Mouse (Mus musculus) stomach, postnatal 0 days (tissue): ENCODE measurements around the gene Acot2. TPM values are rescaled to one million over a fixed set of nuclear protein-coding genes. Genes with fewer than 3 reads are reported as not detected.
"Not testable (repeated sequence)": the region's sequence is repeated elsewhere in the genome, so short reads cannot be mapped to it uniquely, and the experiment has no call there.

ENCODE experiments used
- ATAC-seq: fragments of 200-750 bp; cut with Nextera tagmentation; 2 replicates; pipeline ENCODE4 v1.8.0; 2017; ENCODE audit not compliant: low FRiP score, low TSS enrichment
- DNase-seq: peaks from one replicate; pipeline ENCODE4 v3.0.0-alpha.2; 2016; ENCODE audit warnings: low spot score
- H3K27ac ChIP-seq: fragments of 300-500 bp; sonication (generic); replicated peaks from 2 replicates; pipeline ENCODE4 v1.5.1; 2014; ENCODE audit warnings: mild to moderate bottlenecking, control low read depth
- H3K27me3 ChIP-seq: fragments of 300-500 bp; sonication (generic); 2 replicates; pipeline ENCODE4 v1.6.1; 2014; ENCODE audit warnings: low read length; ENCODE audit not compliant: control insufficient read depth, insufficient read depth
- H3K36me3 ChIP-seq: fragments of 300-500 bp; sonication (generic); 2 replicates; pipeline ENCODE4 v1.6.1; 2014; ENCODE audit warnings: low read length, mixed read lengths; ENCODE audit not compliant: control insufficient read depth, insufficient read depth
- H3K4me1 ChIP-seq: fragments of 300-500 bp; sonication (generic); replicated peaks from 2 replicates; pipeline ENCODE4 v1.6.1; 2014; ENCODE audit warnings: antibody characterized with exemption; ENCODE audit not compliant: control insufficient read depth, insufficient read depth
- H3K4me2 ChIP-seq: fragments of 300-500 bp; sonication (generic); replicated peaks from 2 replicates; pipeline ENCODE4 v1.6.1; 2014; ENCODE audit warnings: low read depth, mild to moderate bottlenecking, control low read depth, moderate library complexity
- H3K4me3 ChIP-seq: fragments of 300-500 bp; sonication (generic); 2 replicates; pipeline ENCODE4 v1.5.1; 2014; ENCODE audit warnings: low read depth, low read length, control low read depth
- H3K9ac ChIP-seq: fragments of 300-500 bp; sonication (generic); 2 replicates; pipeline ENCODE4 v1.6.1; 2014; ENCODE audit warnings: mild to moderate bottlenecking, low read length, control low read depth, mixed read lengths
- H3K9me3 ChIP-seq: fragments of 300-500 bp; sonication (generic); 2 replicates; pipeline ENCODE4 v1.6.1; 2016; ENCODE audit warnings: low read length; ENCODE audit not compliant: control insufficient read depth
- CTCF ChIP-seq: IDR thresholded peaks from 2 replicates; pipeline ENCODE4 v1.5.1; 2016; ENCODE audit warnings: antibody characterized with exemption, low read depth, mild to moderate bottlenecking, moderate library complexity
- EP300 ChIP-seq: optimal IDR thresholded peaks from 2 replicates; pipeline ENCODE3; 2016; ENCODE audit warnings: antibody characterized with exemption
- WGBS: fragments of 180-500 bp; shearing (Covaris S2); extraction: QIAGEN DNeasy Blood & Tissue Kit; methylation state at CpG from one replicate; pipeline ENCODE4 v1.1.7; 2014; 5-methylcytosine and 5-hydroxymethylcytosine counted together
- polyA plus RNA-seq: library from polyadenylated mRNA; unstranded; fragments of >200 nt; fragmentation: Nextera tagmentation; extraction: Ambion mirVana; gene quantifications from 2 replicates; pipeline ENCODE4 v1.2.1, GENCODE M21; 2015

Gene Acot2
- polyA plus RNA-seq: 45.6 and 47.2 TPM in 2 replicates

DNA sequence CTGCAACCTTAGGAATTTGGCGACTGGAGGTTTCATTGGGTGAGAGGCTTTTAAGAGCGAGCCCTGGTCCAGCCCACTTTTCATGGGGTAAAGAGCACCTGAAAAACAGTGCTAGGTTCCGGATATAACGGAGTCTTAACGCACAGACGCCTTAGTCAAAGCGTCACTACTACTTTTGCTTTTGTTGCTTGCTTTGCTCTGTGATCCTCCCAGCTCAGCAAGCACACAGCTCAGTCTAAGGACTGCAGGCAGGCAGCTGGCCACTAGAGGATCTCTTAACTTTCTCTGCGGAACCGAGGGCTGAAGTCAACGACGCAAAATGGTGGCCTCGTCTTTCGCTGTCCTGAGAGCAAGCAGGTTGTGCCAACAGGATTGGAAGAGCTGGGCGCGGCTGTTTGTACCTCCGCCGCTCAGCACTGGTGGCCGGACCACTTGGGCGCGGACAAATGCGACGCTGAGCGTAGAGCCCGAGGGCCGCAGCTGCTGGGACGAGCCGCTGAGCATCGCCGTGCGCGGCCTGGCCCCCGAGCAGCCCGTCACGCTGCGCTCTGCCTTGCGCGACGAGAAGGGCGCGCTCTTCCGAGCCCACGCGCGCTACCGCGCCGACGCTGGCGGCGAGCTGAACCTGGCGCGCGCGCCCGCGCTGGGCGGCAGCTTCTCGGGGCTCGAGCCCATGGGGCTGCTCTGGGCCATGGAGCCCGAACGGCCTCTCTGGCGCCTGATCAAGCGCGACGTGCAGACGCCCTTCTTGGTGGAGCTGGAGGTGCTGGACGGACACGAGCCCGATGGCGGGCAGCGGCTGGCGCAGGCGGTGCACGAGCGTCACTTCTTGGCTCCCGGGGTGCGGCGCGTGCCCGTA lies at the start of gene Acot2:
TSS of gene Acot2 (plus strand) at position 279 of the 859 bp plus-strand sequence.
- Histone ChIP-seq H3K27me3 (no peaks in the 10 kb centered on the region), H3K4me1 (no peaks in the 10 kb centered on the region), H3K36me3 (no peaks in the 10 kb centered on the region), H3K4me3 (peak within 1 kb of the TSS; percentile 60), H3K9me3 (no peaks in the 10 kb centered on the region), H3K4me2 (peak within 1 kb of the TSS; percentile 60), H3K9ac (peak within 1 kb of the TSS; percentile 83), H3K27ac (peak within 1 kb of the TSS; percentile 97)
- TF ChIP-seq CTCF: peak; percentile 80
- TF ChIP-seq EP300: no peak
- DNase-seq (peak; percentile 81), ATAC-seq (peak; percentile 90)
- under 1% methylated on average over 78 of the region's 80 CpGs for WGBS

DNA sequence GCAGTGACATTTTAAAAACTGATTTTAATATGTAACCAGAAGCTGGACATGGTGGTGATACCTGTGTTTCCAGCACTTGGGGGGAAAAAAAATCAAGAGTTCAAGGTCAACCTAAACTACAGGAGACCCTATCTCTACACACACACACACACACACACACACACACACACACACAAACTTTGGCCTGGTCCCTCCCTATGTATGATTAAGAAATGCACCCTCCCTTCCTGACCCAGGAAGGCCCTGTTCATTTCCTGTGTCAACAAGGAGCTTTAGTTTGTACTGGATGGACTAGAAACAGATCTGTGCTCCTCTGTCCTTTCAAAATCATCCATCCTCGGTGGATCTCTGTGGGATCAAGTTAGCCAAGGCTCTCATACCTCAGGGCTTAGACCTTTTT lies 49.1 kb upstream of the Acot2 start:
- ATAC-seq: peak; percentile 72
- not testable (repeated sequence) for H3K27ac ChIP-seq, H3K9me3 ChIP-seq, H3K4me2 ChIP-seq, H3K9ac ChIP-seq, DNase-seq, H3K4me3 ChIP-seq, H3K27me3 ChIP-seq, H3K36me3 ChIP-seq, H3K4me1 ChIP-seq
- WGBS: 31% methylated on average over 1 of the region's 1 CpGs

- H3K9me3 ChIP-seq: no peaks in the 10 kb centered on the region
- no peak for ATAC-seq
- 74% methylated on average over 2 of the region's 2 CpGs for WGBS
- H3K27me3 ChIP-seq: no peaks in the 10 kb centered on the region
- H3K27ac ChIP-seq: no peak overlapping the region
- H3K4me1 ChIP-seq: no peaks in the 10 kb centered on the region
- DNase-seq: no peak
- H3K4me2 ChIP-seq: no peak overlapping the region
- no peaks in the 10 kb centered on the region for H3K36me3 ChIP-seq
- TF ChIP-seq CTCF: no peak
- TF ChIP-seq EP300: no peak
- H3K4me3 ChIP-seq: no peak overlapping the region
- H3K9ac ChIP-seq: no peak overlapping the region
These were observed 48.3 kb upstream of the Acot2 start for GRCm38 (mm10) chr12:83939332-83939731.

- Histone ChIP-seq H3K27ac (no peak overlapping the region), H3K4me2 (no peak overlapping the region), H3K36me3 (no peaks in the 10 kb centered on the region), H3K9ac (no peak overlapping the region), H3K9me3 (no peaks in the 10 kb centered on the region), H3K4me1 (no peaks in the 10 kb centered on the region), H3K27me3 (no peaks in the 10 kb centered on the region), H3K4me3 (no peak overlapping the region)
- ATAC-seq (no peak), DNase-seq (no peak)
- TF ChIP-seq EP300 (no peak), CTCF (no peak)
- WGBS: 65% methylated on average over 4 of the region's 4 CpGs
These were observed 47.6 kb upstream of the Acot2 start for GRCm38 (mm10) chr12:83940031-83940430.

GRCm38 (mm10) chr12:83941938-83942337 lies 45.7 kb upstream of the Acot2 start:
- Histone ChIP-seq H3K27me3 (no peaks in the 10 kb centered on the region), H3K9me3 (no peaks in the 10 kb centered on the region), H3K27ac (no peak overlapping the region), H3K36me3 (no peaks in the 10 kb centered on the region), H3K4me3 (no peak overlapping the region), H3K9ac (no peak overlapping the region), H3K4me2 (no peak overlapping the region), H3K4me1 (no peaks in the 10 kb centered on the region)
- WGBS: 71% methylated on average over 3 of the region's 3 CpGs
- no peak for ATAC-seq
- TF ChIP-seq EP300 (no peak), CTCF (no peak)
- DNase-seq: no peak

DNA sequence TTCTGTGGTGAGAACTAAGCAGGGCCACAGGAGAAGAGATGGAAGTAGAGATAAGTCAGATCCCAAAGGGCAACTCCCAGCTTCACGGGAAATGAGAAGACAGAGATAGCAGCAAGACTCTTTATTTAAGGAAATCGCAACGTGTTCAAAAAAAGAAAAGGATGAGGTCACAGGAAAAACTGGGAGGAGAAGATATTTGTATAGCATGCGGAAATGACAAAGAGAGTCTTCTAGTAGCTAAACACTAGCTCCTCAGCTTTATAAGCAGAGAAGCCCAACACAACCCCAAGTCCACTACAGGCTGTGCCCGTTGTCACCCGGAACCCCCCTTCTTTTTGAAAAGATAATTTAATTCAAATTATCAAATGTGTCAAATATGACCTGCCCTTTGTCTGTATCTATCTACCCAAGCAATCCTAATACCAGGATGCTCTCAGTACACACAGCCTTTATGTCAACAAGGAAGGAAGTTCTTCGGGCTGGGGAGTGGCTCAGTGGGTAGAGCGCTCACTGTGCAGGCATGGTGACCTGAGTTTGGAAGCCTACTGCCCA lies 40.3 kb upstream of the Acot2 start:
- peaks cover 2% of the 10 kb centered on the region for H3K4me1 ChIP-seq
- DNase-seq (no peak), ATAC-seq (no peak)
- TF ChIP-seq CTCF: no peak
- TF ChIP-seq EP300: no peak
- H3K9ac ChIP-seq: no peak overlapping the region
- no peaks in the 10 kb centered on the region for H3K27me3 ChIP-seq
- H3K27ac ChIP-seq: no peak overlapping the region
- WGBS: 75% methylated on average over 8 of the region's 8 CpGs
- H3K4me2 ChIP-seq: no peak overlapping the region
- H3K9me3 ChIP-seq: no peaks in the 10 kb centered on the region
- no peaks in the 10 kb centered on the region for H3K36me3 ChIP-seq
- no peak overlapping the region for H3K4me3 ChIP-seq
